Mouse (Mus musculus) heart, adult 18-20 months (tissue): Measurements from ENCODE around the gene Tagln3. TPM values are rescaled to one million over a fixed set of nuclear protein-coding genes. Genes with fewer than 3 reads are reported as not detected.

Experiments used
- DNase-seq, 2 experiments: peaks; one replicate each; pipeline ENCODE4 v3.0.0; 2021 to 2022; ENCODE audit warnings: mixed read lengths in 1 of 2
- total RNA-seq, 2 experiments: library from RNA; stranded (reverse); gene quantifications; 2 replicates each; pipeline ENCODE4 v1.2.3; 2021

The Tagln3 gene
- total RNA-seq, 2 experiments from 2014 or later, result 0.39 to 0.57 TPM

DNA sequence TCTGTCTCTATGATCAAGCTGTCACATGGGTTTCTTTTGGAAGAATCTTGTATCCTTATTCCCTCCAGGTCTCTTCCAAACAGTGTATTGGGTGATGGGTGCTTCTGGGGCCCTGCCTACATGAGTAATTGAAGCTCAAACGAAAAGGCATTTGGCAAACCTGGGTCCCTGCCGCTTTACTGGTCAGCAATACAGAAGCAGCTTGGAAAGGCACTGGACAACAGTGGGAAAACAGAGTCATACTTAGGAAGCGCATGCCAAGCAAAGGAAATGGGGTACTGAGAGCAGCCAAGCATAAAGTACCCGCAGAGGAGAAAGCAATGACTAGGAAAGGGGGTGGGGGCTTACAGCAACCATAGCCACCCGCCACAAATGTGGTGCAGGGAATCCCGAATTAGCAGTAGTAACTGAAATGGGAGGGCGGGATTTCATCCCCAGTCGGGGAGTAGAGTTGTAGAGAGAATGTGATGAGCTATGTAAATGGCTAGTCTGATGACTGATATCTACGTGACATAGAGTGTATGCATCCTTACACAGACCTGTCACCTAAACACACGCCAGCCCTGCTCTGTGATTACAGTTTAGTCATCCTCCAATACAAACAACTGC is 4.3 kb downstream of the Tagln3 start:
- no peak for DNase-seq

DNA sequence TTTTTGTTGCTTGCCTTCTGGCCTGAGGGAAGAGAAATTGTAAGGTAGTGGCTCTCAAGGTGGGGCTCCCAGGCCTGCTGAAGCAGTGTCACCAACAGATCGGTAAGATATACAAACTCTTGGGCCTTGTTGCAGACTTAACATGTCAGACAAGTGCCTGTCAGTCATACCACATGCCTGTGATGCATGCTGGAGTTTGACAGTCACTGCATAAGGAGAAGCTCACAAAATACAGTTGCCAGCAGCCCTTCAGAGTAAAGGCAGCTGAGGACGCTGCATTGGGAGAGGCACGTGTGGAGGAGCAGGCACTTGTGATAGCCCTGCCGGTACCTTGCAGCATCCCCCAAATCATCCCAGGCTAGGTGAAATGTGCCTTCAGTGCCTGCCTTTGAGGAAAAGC is 6.1 kb downstream of the Tagln3 start:
- no peak for DNase-seq

DNA sequence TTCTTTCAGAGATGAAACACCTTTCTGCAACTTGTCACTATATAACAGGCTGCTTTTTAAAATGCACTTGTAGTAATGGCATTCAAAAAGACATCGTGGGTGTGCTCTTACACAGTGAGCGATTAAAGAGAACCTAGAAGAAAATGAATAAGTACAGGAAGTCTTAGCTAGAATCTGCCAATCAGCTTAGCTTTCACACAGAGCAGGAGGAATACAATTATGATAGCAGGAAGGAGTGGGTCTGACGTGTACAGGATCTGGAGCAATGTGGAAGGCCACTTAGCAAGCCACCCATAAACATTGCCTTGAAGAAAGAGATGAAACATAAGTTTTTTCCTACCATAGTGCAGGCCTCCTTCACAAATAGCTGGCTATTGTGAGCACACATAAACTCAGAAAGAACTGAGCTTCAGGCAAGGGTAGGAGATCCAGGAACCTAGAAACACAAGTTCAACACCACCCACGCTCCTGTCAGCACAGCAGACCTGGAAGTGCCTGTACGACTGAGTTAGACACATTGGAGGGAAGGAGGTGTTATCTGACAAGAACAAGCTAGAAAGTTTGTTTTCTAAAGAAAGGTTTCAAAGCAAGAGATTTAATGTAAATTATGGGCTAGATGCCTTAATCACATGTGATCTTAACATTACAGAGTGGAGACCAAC is 9.8 kb downstream of the Tagln3 start:
- no peak for DNase-seq

DNA sequence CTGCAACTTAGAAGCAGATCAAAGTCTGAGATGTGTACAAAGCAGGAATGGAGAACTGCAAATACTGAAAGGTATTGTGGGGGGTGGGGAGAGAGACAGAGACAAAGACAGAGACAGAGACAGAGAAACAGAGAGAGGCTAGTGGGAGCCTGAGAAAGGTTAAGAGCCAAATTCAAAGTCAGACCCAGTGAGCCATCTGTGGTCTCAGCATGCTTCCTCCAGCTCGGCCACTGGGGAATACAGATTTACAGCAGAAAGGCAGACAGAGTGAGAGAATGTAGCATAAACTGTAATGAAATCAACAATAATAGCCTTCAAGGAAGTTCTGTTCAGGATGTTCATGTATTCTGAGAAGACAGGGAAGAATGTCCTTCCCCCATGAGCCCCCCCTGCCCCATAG is 10.5 kb downstream of the Tagln3 start:
- DNase-seq, result no peak

DNA sequence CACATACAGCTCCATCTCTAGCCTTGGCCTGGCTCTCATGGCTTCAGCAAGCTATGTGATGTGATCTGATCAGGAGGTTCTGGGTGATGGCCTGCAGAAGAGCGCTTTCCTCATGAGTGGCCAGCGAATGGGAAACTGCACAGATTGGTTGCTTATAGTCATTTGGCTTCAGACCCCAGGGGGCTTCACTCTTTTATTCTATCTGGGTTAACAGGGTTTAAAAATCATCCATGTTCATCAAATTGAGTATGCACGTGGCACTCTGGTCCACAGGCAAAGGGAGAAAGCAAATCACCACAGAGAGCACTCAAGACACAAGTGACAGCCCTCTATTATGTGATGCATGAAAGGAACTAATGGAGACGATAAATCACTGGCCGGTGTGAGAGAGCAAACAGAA is 11.1 kb downstream of the Tagln3 start:
- no peak for DNase-seq

DNA sequence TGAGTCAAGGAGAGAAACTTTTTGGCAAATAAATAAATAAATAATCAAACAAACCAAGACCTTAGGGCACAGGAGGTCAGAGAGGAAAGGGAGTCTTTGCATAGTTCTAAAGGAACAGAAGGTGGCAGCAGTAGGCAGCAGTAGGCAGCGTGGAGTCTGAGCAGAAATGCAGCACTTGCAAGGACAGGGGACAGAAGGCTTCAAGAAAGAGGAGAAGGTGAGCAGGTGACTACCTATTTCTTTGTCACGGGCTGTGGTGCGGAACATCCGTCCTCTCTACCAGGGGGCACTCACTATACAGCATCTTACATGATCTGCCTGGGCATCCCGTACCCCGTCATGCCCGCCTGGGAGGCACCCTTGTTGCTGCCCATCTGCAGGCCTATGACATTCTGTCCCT is 13.1 kb downstream of the Tagln3 start:
- DNase-seq, result no peak

DNA sequence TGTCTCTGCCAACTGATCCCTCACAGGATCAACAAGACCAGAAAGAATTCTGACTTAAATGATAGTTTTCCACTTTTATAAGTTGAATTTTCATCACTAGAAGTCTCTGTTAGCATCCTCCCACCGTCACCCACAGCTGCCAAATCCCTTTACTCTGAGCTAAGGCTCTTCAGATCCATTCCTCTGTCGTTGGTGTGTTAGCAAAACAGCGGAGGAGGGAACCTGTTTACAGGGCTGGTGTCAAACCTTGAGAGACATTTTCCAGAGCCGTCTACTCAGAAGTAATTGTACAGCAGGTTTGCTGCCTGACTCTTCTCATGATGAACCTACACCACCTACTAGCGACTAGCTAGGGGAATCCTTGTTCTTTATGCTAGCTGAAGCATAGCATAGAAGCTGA is 25.1 kb downstream of the Tagln3 start:
- DNase-seq, result no peak

DNA sequence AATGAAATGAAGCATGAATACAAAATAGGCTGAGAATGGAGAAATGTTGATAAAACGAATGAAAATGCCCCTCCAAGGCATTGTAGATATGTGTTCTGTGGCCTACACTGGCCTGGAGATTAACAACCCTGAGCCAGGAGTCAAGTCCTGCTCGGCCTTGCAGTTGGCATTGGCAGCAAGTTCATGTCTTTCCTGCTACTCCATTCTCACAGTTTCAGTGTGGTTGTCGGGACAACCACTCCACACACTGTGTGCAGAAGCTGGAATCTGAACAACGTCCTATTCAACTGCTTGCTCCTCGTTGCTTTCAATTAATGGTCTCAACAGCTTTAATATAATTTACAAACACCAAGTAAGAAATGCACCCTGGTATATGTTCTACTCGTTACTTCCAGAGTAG is 26.4 kb downstream of the Tagln3 start:
- no peak for DNase-seq

DNA sequence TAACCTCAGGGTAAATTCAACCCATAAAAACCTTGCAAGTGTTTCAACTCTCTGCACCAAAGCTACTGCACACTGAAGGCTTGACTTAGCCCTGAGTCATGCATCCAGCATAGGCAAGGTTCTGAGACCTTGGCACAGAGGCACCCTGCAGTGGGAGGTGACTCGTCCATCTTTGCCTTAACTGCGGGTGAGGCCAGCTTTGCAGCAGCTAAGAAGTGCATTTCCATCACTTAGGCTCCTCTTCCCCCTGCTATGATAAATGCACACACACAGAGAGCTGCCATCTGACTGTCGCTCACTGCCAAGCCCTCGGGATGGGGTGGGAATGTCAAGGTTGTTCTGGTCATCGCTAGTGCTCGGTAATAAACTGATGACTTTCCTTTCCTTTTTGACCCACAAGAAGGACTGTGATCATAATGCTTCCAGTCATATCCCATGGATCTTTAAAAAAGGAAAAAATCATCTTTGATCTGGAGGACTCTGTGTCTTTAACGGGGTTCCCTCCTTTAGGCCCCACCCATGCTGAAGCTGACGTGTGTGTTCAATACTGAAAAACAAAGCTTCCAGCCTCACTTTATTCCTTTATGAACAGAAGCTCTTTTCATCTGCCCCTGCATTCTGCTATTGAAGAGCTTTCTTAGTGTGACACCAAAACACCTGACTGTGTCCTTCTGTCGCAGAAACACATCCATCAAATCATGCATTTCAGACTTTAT is 28.8 kb downstream of the Tagln3 start:
- no peak for DNase-seq

DNA sequence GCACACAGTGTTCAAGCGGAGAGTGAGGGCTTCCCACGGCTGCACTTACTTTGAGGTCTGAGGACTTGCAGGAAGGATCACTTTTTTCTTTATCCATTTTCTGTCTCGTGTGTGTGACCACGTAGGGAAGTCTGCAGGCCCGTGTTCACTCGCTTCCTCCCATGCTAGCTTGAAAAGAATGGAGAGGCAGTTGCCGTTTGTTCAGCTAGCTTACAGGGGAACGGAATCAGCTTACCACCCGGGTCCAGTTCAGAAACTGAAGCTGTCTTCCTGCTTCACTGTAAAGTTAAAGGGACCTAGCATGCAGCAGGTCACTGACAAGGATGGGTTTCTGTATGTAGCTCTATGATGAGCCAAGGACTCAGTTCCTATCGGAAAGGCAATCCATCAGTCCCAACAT is 30.9 kb downstream of the Tagln3 start, which contains the start of gene Tmprss7:
Gene Tmprss7, minus strand, starts transcription at position 101 of the 400 bp plus-strand sequence.
- DNase-seq, result no peak

DNA sequence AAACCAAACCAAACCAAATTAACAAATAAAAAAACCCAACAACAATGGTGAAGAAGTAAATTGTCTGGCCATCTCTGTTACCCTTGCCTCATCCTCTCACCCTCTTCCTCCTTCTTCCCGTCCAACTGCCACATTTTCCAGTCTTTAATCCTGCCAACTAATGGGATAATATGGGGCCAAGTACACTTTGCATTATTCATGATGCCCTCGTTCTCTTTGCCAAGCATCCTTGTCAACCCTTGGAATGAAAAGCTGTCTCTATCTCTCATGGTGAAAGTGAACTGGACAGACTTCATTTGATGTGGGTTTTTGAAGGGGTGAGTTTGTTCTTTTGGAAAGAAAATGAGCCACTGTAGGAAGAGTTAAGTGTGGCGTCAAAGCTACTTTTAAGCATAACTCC is 31.6 kb downstream of the Tagln3 start:
- no peak for DNase-seq

DNA sequence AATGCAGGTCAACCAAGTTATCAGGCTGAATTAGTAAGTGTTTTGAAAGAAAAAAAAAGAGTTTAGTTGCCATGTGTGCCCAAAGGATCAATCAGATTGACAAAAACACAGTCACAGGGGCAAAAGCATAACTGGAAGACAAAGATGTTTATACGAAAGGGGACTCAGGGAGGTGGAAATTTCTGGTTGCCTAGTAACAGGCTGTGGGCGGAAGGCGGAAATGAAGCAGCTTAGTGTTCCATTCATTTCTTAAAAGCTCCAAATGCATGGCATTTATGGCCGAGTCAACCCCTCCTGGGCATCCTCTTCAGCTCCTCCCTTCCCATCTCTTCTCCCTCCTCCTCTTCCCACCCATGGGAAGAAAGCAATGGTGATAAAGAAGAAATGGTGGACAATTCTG is 34.2 kb downstream of the Tagln3 start:
- no peak for DNase-seq

DNA sequence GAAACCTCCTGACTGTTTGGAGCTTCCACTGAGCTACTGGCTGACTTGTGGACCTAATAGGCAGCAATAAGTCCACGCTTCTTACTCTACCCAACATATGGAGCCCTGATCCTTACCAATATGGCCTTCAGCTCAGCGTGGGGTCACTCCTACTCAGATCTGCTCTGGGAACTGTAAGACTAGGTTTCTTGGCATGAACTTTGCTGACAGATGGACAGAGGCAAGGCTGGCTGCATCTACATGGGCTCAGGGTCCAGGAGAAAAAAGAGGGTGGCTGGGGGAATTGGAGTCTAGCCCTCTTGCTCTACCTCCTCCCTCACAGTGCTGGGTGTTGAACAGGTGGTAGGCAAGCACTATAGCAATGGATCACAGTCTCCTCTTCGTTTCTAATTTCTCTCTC is 37.6 kb downstream of the Tagln3 start:
- no peak for DNase-seq

DNA sequence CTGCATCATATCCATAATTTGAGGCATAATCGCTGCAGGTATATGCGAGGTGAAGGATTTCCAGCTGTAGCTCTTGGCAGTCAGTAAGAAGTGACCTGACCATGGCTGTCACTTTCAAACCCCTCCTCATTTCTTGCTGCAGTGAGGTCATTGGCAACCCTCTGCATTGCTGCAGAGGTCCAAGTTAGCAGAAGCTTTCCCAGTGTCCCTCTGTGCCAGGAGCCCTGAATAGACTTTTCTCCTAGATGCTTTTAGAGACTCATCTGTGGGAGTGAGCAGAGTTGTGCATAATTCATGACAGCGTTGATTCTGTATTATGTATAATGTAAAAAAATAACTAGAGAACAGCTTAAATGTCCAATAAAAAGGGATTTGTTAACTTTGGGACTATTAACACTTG is 39.1 kb downstream of the Tagln3 start:
- no peak for DNase-seq

DNA sequence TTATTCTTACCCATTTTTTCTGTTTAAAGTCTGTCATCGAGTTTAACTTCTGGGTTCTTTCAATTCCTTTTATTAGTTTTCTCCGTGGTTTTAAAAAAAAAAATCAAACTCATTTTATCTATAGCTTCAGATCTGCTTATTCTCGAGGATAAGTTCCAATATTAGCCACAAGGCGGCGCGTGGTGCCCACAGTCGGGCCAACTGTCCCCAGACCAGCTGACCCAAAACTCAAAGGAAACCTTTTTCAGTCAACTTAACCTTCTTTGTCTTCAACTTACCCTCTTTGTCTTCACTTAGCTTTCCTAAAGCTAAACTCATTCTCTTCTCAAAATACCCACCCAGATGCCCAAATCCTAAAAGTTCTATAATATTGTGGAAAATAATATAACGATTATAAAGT is 39.6 kb downstream of the Tagln3 start:
- peak; percentile 24 to 82 for DNase-seq

DNA sequence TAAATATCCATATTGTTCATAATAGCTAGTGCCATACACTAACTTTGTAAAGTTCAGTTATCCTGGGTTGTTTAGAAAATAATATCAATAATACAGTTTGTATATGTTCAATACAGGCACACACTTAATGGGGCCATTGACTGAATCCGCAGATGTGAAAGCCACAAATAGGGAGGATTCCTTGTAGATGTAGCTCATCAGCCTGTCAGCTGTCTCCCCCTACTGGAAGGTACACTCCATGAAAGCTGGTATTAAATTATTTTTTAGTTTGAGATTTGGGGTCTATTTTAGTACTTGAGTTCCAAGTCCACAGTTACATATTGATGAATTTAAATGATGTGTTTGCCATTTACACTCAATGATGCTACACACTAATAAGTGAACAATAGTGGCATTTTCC is 47.9 kb downstream of the Tagln3 start:
- DNase-seq, result peak in 1 of 2 experiments; percentile 3

DNA sequence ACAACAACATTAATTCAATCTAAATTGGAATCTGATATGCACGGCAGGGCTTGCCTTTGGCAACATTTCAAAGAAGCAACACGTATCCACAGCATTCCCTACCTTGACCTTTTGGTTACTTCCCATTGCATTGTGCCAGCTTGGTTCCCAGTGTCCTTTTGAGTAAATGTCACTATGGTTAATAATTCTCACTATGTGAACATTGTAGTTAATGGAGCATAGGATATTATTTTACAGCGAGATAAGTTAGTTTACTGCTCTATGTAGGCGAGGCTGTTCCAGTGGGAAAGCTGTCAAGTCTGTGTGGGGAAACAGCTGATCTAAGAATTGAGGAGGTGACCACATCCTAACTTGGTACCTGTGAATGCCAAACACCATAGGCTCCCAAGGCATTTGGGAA is 54.4 kb downstream of the Tagln3 start:
- DNase-seq, result no peak

DNA sequence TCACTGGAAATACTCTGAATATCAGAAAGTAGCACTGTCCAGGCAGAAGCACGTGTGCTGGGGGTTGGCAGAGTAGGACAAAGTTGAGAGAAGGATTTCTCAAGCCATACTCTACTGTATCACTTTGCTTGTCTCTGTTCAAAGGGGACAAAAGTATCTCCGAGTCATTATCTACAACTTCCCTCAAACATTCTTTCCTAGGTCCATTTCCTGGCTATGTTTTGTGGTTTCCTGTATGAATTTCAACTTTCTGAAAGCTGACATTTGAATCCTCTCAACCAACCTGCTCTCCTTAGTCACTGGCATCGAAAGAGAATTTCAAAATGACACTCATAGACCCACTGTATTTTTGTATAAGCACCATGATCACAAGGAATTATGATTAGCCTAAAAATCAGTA is 56.2 kb downstream of the Tagln3 start:
- no peak for DNase-seq

DNA sequence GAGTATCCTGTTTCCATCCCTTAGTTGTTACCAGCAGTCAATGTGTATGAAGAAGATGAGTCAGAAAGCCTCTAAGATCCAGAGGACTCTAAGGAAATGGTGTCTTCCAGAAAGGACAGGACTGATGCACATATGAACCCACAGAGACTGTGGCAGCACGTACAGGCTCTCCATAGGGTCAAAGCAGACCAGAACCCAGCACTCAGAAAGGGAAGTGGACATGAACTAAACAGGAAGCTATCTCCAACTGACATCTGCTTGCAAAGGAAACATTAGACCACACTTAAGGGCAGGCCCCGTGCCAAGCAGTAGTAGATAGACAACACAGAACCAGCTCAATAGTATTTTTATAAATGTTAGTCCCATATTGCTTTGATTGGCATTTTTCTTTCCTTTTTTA is 58.3 kb downstream of the Tagln3 start:
- peak; percentile 5 to 35 for DNase-seq

DNA sequence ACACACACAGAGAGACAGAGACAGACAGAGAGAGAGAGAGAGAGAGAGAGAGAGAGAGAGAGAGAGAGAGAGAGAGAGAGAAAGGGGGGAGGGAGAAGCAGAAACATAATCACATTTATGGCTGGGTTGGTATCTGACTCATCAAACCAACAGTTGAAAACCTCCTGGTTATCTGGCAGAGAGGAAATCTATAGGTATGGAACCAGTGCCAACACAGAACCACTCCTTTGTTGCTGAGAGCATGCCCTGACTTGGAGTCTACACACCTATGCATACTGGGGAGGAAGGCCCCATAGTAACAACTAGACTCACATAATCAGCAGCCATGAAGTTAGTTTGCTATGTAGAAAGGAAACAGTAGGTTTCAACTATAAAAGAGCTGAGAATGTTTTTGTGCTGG is 62.0 kb downstream of the Tagln3 start:
- no peak for DNase-seq
